Mouse (Mus musculus): Measurements from ENCODE around the gene Bcat1. TPM values are rescaled to one million over a fixed set of nuclear protein-coding genes. Genes with fewer than 3 reads are reported as not detected.
"Not testable (repeated sequence)": the region's sequence is repeated elsewhere in the genome, so short reads cannot be mapped to it uniquely, and the experiment has no call there.

Gene Bcat1
- total RNA-seq, 2 experiments from 2014 or later = 89.6 to 103 TPM

GRCm38 (mm10) chr6:145094431-145094830, 18.4 kb upstream of the Bcat1 start:
- DNase-seq (ENCODE audit: extremely low spot score in 1 of 2, low spot score in 1 of 2) = no peak

- DNase-seq (ENCODE audit: extremely low spot score in 1 of 2, low spot score in 1 of 2) = not testable (repeated sequence)
Measured at GRCm38 (mm10) chr6:145093038-145093622, 17.1 kb upstream of the Bcat1 start.

- no peak for DNase-seq (ENCODE audit: extremely low spot score in 1 of 2, low spot score in 1 of 2)
Measured at GRCm38 (mm10) chr6:145091998-145092397, 16.0 kb upstream of the Bcat1 start.

GRCm38 (mm10) chr6:145090928-145091327, 14.9 kb upstream of the Bcat1 start:
- DNase-seq (ENCODE audit: extremely low spot score in 1 of 2, low spot score in 1 of 2) = no peak

- DNase-seq (ENCODE audit: extremely low spot score in 1 of 2, low spot score in 1 of 2) = no peak
Measured at GRCm38 (mm10) chr6:145090201-145090863, 14.3 kb upstream of the Bcat1 start.

- DNase-seq (ENCODE audit: extremely low spot score in 1 of 2, low spot score in 1 of 2) = no peak
Measured at GRCm38 (mm10) chr6:145089373-145089772, 13.4 kb upstream of the Bcat1 start.

- no peak for DNase-seq (ENCODE audit: extremely low spot score in 1 of 2, low spot score in 1 of 2)
Measured at GRCm38 (mm10) chr6:145088451-145089113, 12.6 kb upstream of the Bcat1 start.

- DNase-seq (ENCODE audit: extremely low spot score in 1 of 2, low spot score in 1 of 2) = no peak
Measured at GRCm38 (mm10) chr6:145084343-145085117, 8.5 kb upstream of the Bcat1 start.

- no peak for DNase-seq (ENCODE audit: extremely low spot score in 1 of 2, low spot score in 1 of 2)
Measured at GRCm38 (mm10) chr6:145081721-145082120, 5.7 kb upstream of the Bcat1 start.

GRCm38 (mm10) chr6:145079087-145079759, 3.2 kb upstream of the Bcat1 start:
- no peak for DNase-seq (ENCODE audit: extremely low spot score in 1 of 2, low spot score in 1 of 2)

GRCm38 (mm10) chr6:145076286-145076685, 302 bp upstream of the Bcat1 start:
- no peak for DNase-seq (ENCODE audit: extremely low spot score in 1 of 2, low spot score in 1 of 2)

- DNase-seq (ENCODE audit: extremely low spot score in 1 of 2, low spot score in 1 of 2) = peak in 1 of 2 experiments; percentile 12
Measured at GRCm38 (mm10) chr6:145075088-145075547, 866 bp downstream of the Bcat1 start.

GRCm38 (mm10) chr6:145074461-145074860, 1.5 kb downstream of the Bcat1 start:
- DNase-seq (ENCODE audit: extremely low spot score in 1 of 2, low spot score in 1 of 2) = no peak

GRCm38 (mm10) chr6:145069921-145070320, 6.1 kb downstream of the Bcat1 start:
- no peak for DNase-seq (ENCODE audit: extremely low spot score in 1 of 2, low spot score in 1 of 2)

GRCm38 (mm10) chr6:145069397-145069796, 6.6 kb downstream of the Bcat1 start:
- DNase-seq (ENCODE audit: extremely low spot score in 1 of 2, low spot score in 1 of 2) = no peak

GRCm38 (mm10) chr6:145067679-145068078, 8.3 kb downstream of the Bcat1 start:
- DNase-seq (ENCODE audit: extremely low spot score in 1 of 2, low spot score in 1 of 2) = no peak

- no peak for DNase-seq (ENCODE audit: extremely low spot score in 1 of 2, low spot score in 1 of 2)
Measured at GRCm38 (mm10) chr6:145066416-145066815, 9.6 kb downstream of the Bcat1 start.

GRCm38 (mm10) chr6:145065301-145065845, 10.6 kb downstream of the Bcat1 start:
- no peak for DNase-seq (ENCODE audit: extremely low spot score in 1 of 2, low spot score in 1 of 2)

GRCm38 (mm10) chr6:145064104-145064503, 11.9 kb downstream of the Bcat1 start:
- no peak for DNase-seq (ENCODE audit: extremely low spot score in 1 of 2, low spot score in 1 of 2)
